Mouse (Mus musculus) spleen, adult 18-20 months (tissue): ENCODE data around the gene Pik3cd.

Experiments
- DNase-seq, 2 experiments: peaks; one replicate each; pipeline ENCODE4 v3.0.0; 2022; ENCODE audit warnings: mixed read lengths in 2 of 2

Pik3cd gene

GRCm38 (mm10) chr4:149604518-149604917, 97.9 kb downstream of the Pik3cd start:
- DNase-seq = no peak

- DNase-seq = no peak
Measured at GRCm38 (mm10) chr4:149603860-149604259, 98.5 kb downstream of the Pik3cd start.

GRCm38 (mm10) chr4:149602236-149602635, 100.1 kb downstream of the Pik3cd start:
- no peak for DNase-seq

- DNase-seq = no peak
Measured at GRCm38 (mm10) chr4:149601484-149601883, 100.9 kb downstream of the Pik3cd start.

GRCm38 (mm10) chr4:149600130-149600529, 102.2 kb downstream of the Pik3cd start:
- DNase-seq = no peak

GRCm38 (mm10) chr4:149599549-149599948, 102.8 kb downstream of the Pik3cd start:
- DNase-seq = no peak
